Mouse (Mus musculus): ENCODE results near the gene Lrrc2.

Gene Lrrc2

GRCm38 (mm10) chr9:110987331-110987730 lies 36.0 kb downstream of the Lrrc2 start:
- DNase-seq (ENCODE audit: low spot score) = no peak

DNA sequence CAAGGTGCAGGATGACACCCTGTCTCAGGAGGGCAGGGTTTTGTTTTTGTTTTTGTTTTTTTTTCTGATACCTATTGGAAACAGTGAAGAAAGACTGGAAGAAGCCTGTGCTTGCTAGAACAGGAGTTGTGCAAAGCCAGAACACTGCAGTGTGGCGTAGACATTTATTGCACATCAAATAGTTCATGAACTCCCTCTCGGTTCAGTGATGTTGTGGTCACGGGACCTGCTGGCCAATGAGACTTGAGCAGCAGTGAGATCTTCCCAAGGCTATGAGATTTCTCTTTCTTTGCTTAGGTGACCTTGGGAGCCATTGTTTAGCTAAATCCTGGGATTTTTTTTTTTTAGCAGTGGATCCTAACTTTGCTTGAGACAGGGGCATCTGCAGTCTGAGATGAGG lies 36.7 kb downstream of the Lrrc2 start:
- DNase-seq (ENCODE audit: low spot score) = no peak

DNA sequence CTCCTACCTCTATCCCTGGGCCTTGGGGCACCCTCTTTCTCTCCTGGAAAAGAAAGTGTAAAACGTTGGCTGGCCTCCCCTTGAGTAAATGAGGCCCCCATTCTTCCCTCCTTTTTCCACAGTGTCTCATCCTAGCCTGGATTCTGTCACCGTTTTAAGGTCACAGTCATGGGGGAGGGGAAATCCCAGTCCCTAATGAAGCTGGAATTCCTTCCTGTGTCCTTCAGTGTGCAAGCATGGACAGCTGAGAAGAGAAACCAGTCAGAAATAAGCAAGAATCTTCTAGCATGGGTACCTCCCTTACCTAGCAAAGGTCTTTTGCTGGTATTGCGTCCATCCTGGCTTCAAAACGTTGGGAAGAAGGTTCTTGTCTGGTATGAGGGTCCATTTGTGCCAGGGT lies 37.8 kb downstream of the Lrrc2 start:
- no peak for DNase-seq (ENCODE audit: low spot score)

DNA sequence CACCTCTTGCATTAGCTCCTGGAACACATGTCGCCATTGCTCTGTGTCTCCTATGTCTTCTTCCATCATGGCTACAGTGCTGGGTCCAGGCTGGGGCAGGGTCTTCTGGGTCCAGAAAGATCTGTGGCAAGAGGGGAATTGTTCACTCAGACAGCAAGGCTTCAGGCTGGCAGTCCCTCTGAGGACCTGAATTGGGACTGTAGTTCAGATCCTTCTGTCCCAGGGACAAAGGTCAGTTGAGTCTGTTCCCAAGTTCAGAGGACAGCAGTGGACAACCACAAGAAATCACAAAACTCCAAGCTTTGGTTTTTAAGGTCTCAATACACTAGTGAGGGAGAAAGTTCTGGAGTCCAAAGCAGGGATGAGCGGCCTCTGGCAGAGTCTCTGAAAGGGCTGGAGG lies 38.2 kb downstream of the Lrrc2 start:
- DNase-seq (ENCODE audit: low spot score) = no peak

DNA sequence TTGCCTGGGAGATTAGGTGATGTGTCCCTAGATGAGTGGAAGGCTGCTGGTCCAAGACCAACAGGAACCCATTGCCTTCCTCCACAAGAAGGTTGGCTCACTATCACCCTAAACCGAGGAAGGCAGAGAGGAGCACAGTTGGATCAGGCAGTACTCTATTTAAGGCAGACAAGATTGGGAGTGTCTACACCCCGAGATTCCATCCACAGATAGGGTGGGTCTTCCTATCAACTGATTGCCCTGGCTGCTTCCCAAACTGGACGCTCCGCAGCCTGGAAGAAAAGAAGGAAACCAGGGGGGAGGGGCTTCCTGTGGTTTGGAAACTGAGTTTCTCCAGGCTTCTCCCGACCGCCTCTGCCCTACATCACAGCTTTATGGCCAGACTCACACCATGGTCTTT lies 38.9 kb downstream of the Lrrc2 start, which contains the start of gene Rtp3:
Gene Rtp3 (minus strand): TSS at position 380 of the 400 bp plus-strand sequence.
- DNase-seq (ENCODE audit: low spot score) = no peak

- no peak for DNase-seq (ENCODE audit: low spot score)
Measured at GRCm38 (mm10) chr9:110993281-110993709, 42.0 kb downstream of the Lrrc2 start.

GRCm38 (mm10) chr9:110994716-110995172 lies 43.4 kb downstream of the Lrrc2 start:
- peak; percentile 66 for DNase-seq (ENCODE audit: low spot score)

DNA sequence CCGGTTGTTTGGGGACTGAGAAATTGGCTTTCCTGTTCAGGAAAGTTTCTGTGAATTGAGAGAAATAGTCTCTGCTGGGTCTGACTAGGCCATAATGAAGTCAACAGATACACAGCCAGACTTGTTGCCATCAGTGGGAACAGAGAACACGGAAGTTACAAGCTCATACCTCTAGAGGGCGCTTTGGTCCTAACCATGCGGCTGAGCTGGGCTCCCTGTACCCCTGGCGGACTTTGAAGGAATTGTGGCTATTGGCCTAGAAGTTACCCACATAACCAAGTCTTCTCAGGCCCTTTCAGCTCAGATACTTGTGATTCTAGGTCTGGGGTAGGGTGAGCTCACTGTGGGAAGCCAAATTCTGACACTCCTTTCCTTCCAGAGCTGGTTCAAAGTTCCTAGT lies 45.9 kb downstream of the Lrrc2 start:
- peak; percentile 78 for DNase-seq (ENCODE audit: low spot score)

DNA sequence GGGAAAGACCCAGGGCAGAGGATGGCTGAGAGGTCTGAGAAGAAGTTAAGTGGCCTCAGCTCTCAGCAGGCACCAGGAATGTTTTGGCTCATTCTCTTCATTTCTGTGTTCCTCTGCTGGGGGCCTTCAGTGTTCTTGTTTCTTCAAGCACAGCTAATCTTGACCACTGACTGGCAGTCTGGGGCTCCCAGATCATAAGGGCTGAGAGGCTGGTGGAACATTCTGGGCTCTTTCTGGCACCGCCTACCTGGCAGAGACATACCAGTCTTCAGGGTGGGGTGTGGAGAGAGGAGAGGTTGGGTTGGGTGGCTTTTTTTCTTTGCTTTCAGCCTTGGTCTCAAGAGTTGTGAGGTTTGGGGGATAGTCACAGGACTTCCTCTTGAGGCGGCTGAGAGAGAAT lies 47.7 kb downstream of the Lrrc2 start:
- no peak for DNase-seq (ENCODE audit: low spot score)

- no peak for DNase-seq (ENCODE audit: low spot score)
Measured at GRCm38 (mm10) chr9:110999856-111000255, 48.5 kb downstream of the Lrrc2 start.

- DNase-seq (ENCODE audit: low spot score) = no peak
Measured at GRCm38 (mm10) chr9:111001621-111002020, 50.3 kb downstream of the Lrrc2 start.

- no peak for DNase-seq (ENCODE audit: low spot score)
Measured at GRCm38 (mm10) chr9:111003279-111003678, 51.9 kb downstream of the Lrrc2 start.

- DNase-seq (ENCODE audit: low spot score) = no peak
Measured at GRCm38 (mm10) chr9:111006544-111006943, 55.2 kb downstream of the Lrrc2 start.

DNA sequence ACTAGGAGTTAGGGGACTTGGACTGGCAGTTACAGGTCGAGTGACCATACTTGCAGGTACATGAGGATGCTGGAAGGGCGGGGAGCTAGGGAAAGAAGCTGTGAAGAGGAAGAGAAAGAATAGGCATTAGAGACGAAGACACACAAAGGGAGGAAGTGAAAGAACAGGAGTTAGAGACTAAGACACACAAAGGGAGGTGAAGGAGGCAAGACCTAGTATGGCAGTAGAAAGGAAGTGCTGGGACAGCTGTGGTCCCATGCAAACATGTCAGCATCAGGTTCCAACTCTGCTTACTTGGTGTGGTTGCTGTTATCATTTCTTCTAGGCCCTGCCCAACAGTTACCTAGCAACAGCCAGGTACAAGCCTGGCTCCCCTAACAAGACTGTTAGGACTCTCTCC lies 58.4 kb downstream of the Lrrc2 start:
- DNase-seq (ENCODE audit: low spot score) = no peak

GRCm38 (mm10) chr9:111011550-111011949 lies 60.2 kb downstream of the Lrrc2 start:
- no peak for DNase-seq (ENCODE audit: low spot score)

DNA sequence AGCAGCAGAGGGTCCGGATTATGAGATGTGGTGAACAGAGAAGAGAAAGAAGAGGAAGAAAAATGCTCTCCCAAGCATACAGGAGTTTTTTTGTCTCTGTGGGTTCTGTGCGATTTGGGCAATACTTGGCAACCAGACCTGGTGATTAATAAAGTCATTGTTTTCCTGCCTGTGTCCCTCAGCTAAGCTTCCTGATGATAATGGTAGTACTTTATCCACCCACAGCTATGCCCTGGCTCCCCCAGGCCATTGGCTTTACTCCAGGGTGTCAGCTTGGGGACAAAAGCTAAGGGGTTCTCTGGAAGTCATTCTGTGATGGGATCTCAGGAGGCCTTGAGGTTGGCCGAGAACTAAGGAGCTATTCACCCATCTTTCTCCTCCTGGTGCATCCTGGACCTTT lies 60.7 kb downstream of the Lrrc2 start:
- no peak for DNase-seq (ENCODE audit: low spot score)

DNA sequence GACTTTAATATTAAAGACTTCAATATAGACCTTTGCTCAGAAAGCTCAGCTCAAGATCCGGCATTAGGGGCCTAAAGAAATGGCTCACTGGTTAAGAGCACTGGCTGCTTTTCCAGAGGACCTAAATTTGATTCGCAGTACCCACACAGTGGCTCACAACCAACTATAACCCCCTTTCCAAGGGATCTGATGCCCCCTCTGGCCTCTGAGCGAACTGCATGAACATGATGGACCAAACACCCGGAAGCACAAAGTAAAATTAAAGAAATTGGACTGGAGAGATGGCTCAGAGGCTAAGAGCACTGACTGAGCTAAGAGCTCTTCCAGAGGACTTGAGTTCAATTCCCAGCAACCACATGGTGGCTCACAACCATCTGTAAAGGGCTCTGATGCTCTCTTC lies 64.3 kb downstream of the Lrrc2 start:
- DNase-seq (ENCODE audit: low spot score) = no peak

- DNase-seq (ENCODE audit: low spot score) = no peak
Measured at GRCm38 (mm10) chr9:111019022-111019421, 67.7 kb downstream of the Lrrc2 start, which contains the start of gene Ltf. Gene Ltf (plus strand): TSS chr9:111019271.

DNA sequence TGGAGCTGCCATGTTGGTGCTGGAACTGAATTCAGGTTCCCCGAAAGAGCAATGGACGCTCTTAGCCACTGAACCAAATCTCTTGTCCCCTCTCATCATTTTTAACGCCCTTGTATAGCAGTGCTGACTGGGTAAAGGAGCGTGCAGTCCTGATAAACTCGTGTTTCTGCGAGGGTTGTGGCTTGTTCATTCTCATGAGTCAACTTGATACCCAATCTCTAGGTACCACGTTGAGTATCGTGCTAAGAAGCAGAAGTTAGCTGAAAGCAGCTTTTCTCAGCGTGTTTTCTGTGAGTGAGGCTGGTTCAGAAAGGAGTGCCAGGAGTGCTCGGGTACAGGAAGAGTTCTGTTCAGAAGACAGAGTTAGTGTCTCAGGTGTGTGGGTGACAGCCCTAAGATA lies 75.4 kb downstream of the Lrrc2 start:
- no peak for DNase-seq (ENCODE audit: low spot score)

Data from testis, postnatal 10 days (tissue).